Mouse (Mus musculus): Measurements from ENCODE around the gene Zfp428.

The Zfp428 gene

DNA sequence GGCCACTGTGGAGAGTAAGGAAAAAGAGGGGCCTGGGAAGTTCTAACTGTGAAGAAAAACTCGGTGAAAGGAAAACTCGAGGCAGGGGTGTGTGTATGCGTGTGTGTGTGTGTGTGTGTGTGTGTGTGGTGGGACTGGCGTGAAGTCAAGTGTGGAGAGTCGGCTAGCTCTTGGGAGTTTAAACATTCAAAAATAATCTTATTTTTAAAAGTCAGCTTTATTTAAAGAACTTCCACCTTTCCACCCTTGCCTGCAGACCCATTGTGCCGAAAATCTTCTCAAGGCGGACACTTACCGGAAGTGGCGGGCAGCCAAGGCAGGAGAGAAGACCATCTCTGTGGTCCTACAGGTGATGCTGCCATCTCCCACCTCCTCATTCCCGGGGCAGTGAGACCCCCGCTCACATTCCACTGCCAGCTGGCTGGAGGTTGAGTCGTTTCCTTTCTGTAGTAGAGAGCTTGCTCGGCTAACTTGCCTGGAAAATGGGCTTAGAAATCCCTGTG is 40.8 kb downstream of the Zfp428 start:
- in situ Hi-C loops (cut with MseI, MboI) = no loop called here

GRCm38 (mm10) chr7:24551985-24552759 is 45.4 kb downstream of the Zfp428 start:
- in situ Hi-C loops (cut with MseI, MboI) = no loop called here

- in situ Hi-C loops (cut with MseI, MboI) = no loop called here
Measured at GRCm38 (mm10) chr7:24555786-24556185, 49.0 kb downstream of the Zfp428 start.

DNA sequence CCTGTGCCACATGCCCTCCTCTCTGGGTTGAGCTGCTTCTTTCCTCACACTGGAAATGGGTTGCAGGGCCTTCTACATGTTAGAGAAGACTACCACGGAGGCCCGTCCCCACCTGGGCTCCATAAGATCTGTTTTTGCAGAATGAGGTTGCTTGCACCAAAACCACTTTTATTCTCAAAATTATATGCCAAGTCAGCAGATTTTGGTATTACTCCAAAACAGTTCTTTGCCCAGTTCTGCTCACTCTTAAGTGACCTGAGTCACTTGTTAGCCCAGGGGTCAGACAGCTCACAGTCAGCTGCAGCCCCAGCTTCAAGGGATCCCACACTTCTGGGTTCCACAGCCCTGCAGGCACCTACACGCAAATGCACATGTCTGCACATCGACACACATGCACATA is 54.6 kb downstream of the Zfp428 start:
- in situ Hi-C loops (cut with MseI, MboI) = no loop called here

- in situ Hi-C loops (cut with MseI, MboI) = no loop called here
Measured at GRCm38 (mm10) chr7:24563191-24563836, 56.5 kb downstream of the Zfp428 start.

DNA sequence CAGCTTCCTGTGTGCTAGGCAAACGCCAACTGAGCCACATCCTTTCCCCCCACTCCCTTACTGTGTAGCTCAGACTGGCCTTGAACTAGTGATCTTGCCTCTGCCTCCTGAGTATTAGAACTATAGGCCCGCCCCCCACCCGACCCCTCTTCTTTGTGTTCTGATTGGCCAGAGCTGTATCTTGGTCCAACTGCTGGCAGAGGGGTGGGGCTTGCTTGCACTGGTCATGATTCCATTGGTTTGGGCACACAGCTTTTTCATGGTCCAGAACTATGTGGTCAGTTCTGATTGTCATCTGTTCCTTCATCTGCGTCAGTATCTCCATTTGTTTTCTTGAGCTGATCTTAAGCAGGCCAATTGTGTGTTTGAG is 57.0 kb downstream of the Zfp428 start:
- in situ Hi-C loops (cut with MseI, MboI) = no loop called here

GRCm38 (mm10) chr7:24564607-24565265 is 57.9 kb downstream of the Zfp428 start:
- in situ Hi-C loops (cut with MseI, MboI) = no loop called here

Data from mouse trophoblast stem cell (cell line).